Mouse (Mus musculus) erythroblast, embryonic 14.5 days (primary cell): Measurements from ENCODE around the gene Tspo.

Experiments
- GATA1 ChIP-seq: IDR thresholded peaks from 2 replicates; pipeline ENCODE4 v1.6.1; 2012; ENCODE audit warnings: low read length, inconsistent platforms, mixed read lengths
- TAL1 ChIP-seq: IDR thresholded peaks from 3 replicates; pipeline ENCODE4 v1.6.1; 2012; ENCODE audit warnings: low read length, inconsistent platforms, mixed read lengths

- TF ChIP-seq GATA1, result peak; percentile 66; the same call in 1 of the 2 replicates
- no peak for TF ChIP-seq TAL1
These were observed 8.0 kb upstream of the Tspo start for GRCm38 (mm10) chr15:83555161-83555974.
